Mouse (Mus musculus) spleen, adult 18-20 months (tissue): ENCODE results near the gene Klra17.
"Not testable (repeated sequence)": the region's sequence is repeated elsewhere in the genome, so short reads cannot be mapped to it uniquely, and the experiment has no call there.

Experiments
- DNase-seq, 2 experiments: peaks; one replicate each; pipeline ENCODE4 v3.0.0; 2022; ENCODE audit warnings: mixed read lengths in 2 of 2

Gene Klra17

DNA sequence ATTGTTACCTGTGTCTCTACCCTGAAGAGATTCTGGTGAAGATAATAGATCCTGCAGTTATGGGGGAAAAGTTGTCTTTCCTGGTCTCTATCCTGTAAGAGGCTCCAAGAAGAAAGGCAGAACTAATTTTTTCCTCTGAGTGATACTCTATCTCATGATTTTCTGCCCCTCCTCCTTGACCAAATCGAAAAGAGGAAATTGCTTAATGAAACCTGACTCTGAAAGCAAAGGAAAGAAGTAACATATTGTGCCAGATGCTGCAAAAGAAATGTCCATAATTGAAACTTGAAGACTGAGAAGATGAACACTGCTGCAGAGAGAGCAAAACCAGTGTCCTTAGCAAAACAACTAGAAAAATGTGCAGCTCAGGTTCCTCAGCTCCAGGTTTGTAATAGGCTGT lies at the start of gene Klra17:
Gene Klra17, minus strand, starts transcription at position 124 of the 400 bp plus-strand sequence.
- DNase-seq, result no peak

DNA sequence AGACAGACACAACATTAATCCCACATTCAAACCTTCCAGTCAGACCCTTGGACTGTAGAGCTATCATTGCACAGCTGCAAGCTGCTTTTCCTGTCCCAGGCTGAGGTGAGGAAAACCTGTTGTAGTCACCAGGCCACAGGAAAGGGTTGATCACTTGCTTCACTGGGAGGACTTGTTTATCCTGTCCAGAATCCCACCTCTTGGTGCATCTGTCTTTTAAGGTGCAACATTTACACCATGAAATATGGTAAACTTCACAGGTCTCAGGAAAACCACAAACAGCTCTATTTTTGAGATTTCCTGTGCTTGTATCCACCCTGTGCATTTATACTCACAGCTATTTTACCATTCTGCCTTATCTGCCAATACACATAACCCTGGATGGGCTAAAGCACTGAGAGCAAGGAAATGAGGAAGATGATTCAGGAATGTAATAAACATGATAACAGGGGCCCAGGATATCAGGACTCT lies 41.0 kb upstream of the Klra17 start, which contains the start of gene Klra5:
Gene Klra5, minus strand, starts transcription at position 175 of the 471 bp plus-strand sequence.
- DNase-seq, result not testable (repeated sequence)

DNA sequence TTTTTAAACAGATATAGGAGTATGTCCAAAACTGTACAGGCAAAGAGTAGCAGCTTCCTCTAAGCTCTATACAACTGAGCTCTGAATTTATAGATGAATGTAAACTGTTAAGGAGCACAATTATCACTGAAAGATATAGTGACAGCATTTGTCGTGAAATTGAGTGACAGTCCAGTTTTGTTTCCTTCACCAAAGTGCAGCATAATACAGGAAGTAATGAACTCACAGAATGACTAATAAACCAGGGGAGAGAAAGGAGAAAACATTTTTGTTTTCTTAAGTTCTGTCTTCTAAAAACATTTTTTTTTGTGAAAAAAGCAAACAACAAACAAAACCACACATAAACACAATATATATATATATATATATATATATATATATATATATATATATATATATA lies 40.5 kb upstream of the Klra17 start:
- no peak for DNase-seq

DNA sequence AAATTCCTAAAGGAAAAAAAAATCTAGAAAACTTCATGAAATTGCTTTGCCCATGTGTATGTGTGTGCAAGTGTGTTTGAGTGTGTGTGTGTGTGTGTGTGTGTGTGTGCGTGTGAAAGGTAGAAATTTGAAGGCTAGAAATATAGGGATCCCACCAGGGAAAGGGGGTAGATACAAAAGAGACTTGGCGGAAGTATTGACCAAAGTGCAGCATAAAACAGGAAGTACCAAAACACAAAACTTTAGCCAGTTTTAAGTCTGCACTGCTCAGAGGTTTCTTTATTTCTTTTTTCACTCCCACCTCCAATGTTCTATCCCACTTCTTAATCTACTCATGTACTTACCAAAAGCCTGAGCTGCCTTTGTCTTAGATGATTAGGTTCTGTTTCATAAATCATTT lies 6.1 kb upstream of the Klra17 start:
- DNase-seq, result no peak

DNA sequence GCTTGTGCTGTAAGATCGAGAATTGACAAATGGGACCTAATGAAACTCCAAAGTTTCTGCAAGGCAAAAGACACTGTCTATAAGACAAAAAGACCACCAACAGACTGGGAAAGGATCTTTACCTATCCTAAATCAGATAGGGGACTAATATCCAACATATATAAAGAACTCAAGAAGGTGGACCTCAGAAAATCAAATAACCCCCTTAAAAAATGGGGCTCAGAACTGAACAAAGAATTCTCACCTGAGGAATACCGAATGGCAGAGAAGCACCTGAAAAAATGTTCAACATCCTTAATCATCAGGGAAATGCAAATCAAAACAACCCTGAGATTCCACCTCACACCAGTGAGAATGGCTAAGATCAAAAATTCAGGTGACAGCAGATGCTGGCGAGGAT lies 14.1 kb downstream of the Klra17 start, which contains the start of gene Gm17631:
Gene Gm17631, plus strand, starts transcription at position 301 of the 400 bp plus-strand sequence.
- not testable (repeated sequence) for DNase-seq

DNA sequence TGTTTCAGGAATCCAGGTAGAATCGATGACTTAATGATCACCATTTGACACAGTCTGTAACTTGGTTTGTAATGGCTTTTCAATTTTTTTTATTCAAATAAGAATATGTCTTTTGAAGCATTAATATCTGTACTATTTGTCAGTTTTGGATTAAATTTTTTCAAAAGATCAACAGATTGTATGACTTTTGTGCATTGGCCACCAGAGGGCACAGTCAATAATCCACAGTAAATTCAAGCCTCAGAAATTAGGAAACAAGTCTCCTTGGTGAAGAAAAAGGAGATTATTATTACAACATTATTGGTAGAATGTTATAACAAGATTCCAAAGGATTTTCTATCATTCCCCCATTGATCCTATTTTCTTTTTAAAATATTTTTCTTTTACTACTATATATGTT lies 50.9 kb downstream of the Klra17 start:
- no peak for DNase-seq

DNA sequence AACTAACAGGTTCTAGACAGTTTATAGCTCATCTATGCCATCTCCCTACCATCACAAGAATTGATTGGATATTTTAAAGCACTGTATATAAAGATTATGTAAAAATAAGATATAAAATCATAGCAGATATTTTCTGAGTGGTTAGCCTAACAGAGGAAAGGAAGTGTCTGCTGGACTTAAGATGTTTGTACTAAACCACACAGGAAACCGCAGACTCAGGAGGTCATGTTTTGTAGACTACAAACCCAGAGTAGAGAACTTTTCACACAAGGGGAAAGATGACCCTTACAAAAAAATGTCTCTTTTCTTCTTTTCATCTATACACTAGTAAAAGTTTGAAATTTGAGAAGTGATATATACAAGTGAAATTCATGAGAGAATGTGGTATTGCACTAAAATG lies 52.5 kb downstream of the Klra17 start:
- DNase-seq, result no peak

DNA sequence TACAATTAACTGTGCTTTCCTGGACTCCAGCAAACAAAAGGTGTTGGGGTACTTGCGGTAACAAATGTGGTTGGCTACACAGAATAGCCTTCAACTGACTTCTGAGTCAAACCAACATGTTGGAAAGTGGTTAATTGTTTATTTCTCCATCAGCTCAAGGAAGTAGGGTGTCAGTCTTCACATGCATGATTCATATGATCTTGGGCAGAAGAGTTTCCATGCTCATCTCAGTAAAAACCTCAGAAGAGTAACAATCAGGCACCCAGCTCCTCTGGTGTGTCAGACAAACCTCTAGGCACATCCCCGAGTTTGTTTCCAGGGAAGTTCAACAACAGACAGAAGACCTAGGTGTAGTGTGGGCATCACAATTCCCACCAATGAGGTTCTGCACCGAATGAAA lies 58.7 kb downstream of the Klra17 start:
- DNase-seq, result no peak

DNA sequence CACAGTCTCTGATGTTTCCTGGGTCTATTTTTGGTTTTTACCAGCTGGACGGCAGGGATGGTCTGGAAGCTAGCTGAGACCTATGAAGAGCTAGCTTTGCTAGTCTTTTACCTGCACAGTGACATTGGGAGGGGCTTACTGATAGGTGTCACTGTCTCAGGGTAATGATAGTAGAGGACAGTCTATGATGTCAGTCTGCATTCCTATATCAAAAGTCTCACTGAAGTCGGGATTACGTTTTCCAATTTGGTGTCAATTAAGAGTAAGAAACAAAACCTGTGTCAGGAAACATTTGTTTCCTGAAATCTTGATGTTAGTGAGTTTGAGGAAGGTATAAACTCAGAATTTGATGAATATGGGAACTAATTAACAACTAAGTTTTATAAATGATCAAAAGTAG lies 92.3 kb downstream of the Klra17 start, which contains the start of gene Gm156:
Gene Gm156, minus strand, starts transcription at position 101 of the 400 bp plus-strand sequence.
- DNase-seq, result not testable (repeated sequence)
